Mouse (Mus musculus): Measurements from ENCODE around the gene Jam2.

Gene Jam2

GRCm38 (mm10) chr16:84864656-84865055, 90.7 kb downstream of the Jam2 start:
- no peak for DNase-seq

- no peak for DNase-seq
These were observed 99.9 kb downstream of the Jam2 start for GRCm38 (mm10) chr16:84873805-84874204.

- DNase-seq = peak; percentile 32
These were observed 101.2 kb downstream of the Jam2 start for GRCm38 (mm10) chr16:84875012-84875717.

All from cerebellum, adult 9-10 months (tissue).